ENCODE assay signal across 19 mouse cellular contexts in the genomic region with DNA sequence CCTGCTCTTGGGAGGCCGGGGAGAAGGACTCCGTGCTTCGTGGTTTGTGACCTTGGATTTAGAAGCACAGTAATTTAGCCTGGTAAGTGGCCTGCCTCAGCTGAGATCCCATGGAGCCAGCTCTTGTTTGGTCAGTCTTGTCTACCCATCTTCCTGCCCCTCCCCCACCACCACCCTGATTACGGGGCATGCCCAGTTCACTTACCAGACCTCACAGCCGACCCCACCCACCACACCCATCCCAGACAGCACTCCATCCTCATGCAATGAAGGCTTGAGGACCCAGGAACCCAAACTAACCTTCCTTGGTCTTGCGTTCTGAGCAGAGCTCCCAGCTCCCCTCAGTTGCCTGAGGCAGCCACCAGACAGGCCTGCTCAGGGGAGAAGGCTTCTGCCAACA. TPM values are rescaled to one million over a fixed set of nuclear protein-coding genes. Genes with fewer than 3 reads are reported as not detected.
A peak's percentile ranks its signal among the peaks of the same experiment; 100 is the strongest.
DNase-seq lines count a peak whose midpoint lies in the region; ATAC-seq and TF ChIP-seq lines count a peak whose summit lies in the region.
"Had no signal": no experiment of that assay in that cellular context is flagged by ENCODE, and none has a peak within 500 bp of the region (broad histone marks: within the 10 kb centered on the region; RNA-seq: fewer than 3 reads in every experiment).

No protein-coding gene starts in this region.

- peak overlapping the region; percentile 67 for H3K4me2 ChIP-seq in liver, embryonic 14.5 days (ENCODE audit: low read depth)
- H3K4me2 ChIP-seq: forebrain, embryonic 15.5 days; hindbrain, embryonic 12.5 days had no signal

- ATAC-seq in liver, embryonic 14.5 days (ENCODE audit: insufficient read depth), result peak; percentile 78
- ATAC-seq: forebrain, embryonic 15.5 days; intestine, embryonic 16.5 days; midbrain, embryonic 16.5 days had no signal

- WGBS in heart, embryonic 10.5 days, result 66% methylated on average over 6 of the region's 6 CpGs
- WGBS in liver, embryonic 14.5 days (ENCODE audit: insufficient replicate concordance), result 35% methylated on average over 6 of the region's 6 CpGs

- peak overlapping the region; percentile 62 for H3K9ac ChIP-seq in liver, embryonic 14.5 days (replicated peaks)
- H3K9ac ChIP-seq: forebrain, embryonic 15.5 days; hindbrain, embryonic 12.5 days had no signal

- no peaks in the 10 kb centered on the region for H3K27me3 ChIP-seq in heart, embryonic 10.5 days (ENCODE audit: insufficient read depth, poor library complexity, severe bottlenecking)
- no peaks in the 10 kb centered on the region for H3K27me3 ChIP-seq in liver, embryonic 14.5 days (ENCODE audit: control insufficient read depth, insufficient read depth, low read length)
- H3K27me3 ChIP-seq: forebrain, embryonic 15.5 days; hindbrain, embryonic 12.5 days had no signal

- peak overlapping the region; percentile 69 for H3K27ac ChIP-seq in heart, embryonic 10.5 days
- H3K27ac ChIP-seq in liver, embryonic 14.5 days, result peak overlapping the region; percentile 80
- H3K27ac ChIP-seq: forebrain, embryonic 15.5 days; hindbrain, embryonic 12.5 days; layer of hippocampus, adult 2 months had no signal

- no peak for DNase-seq in heart, embryonic 10.5 days (ENCODE audit: low spot score)
- no peak for DNase-seq in heart, adult 11 months
- DNase-seq in urinary bladder, adult 2 months (ENCODE audit: low spot score), result peak; percentile 14
- DNase-seq in urinary bladder, postnatal 10 days (ENCODE audit: low spot score), result no peak
- peak; percentile 62 to 74 (median 64) for DNase-seq in liver, embryonic 14.5 days (ENCODE audit: low read depth in 3 of 3, low spot score in 3 of 3)
- no peak for DNase-seq in thymus, postnatal 14 days
- DNase-seq in adrenal gland, adult 18-20 months (ENCODE audit: low spot score in 2 of 2), result no peak
- DNase-seq in adrenal gland, adult (ENCODE audit: inconsistent age in 2 of 2, low spot score in 1 of 2), result no peak
- DNase-seq: cerebellum, postnatal 14 days; right cerebral cortex, adult 18-20 months; thymus, postnatal 4 days had no signal

- TF ChIP-seq EP300 in liver, embryonic 14.5 days (IDR thresholded peaks at IDR 0.05; ENCODE audit: low read depth), result peak; percentile 54

- no peak overlapping the region for H3K4me3 ChIP-seq in heart, embryonic 10.5 days
- H3K4me3 ChIP-seq in liver, embryonic 14.5 days (ENCODE audit: insufficient read depth in 1 of 2, low read depth in 2 of 2, low read length in 2 of 2), result peak overlapping the region in 1 of 2 experiments; percentile 10; a peak in 1 of 4 replicates
- H3K4me3 ChIP-seq: forebrain, embryonic 15.5 days; hindbrain, embryonic 12.5 days; layer of hippocampus, adult 2 months had no signal

- H3K36me3 ChIP-seq in heart, embryonic 10.5 days, result no peaks in the 10 kb centered on the region
- H3K36me3 ChIP-seq in liver, embryonic 14.5 days (replicated peaks; ENCODE audit: control insufficient read depth, insufficient read depth, low read depth), result no peaks in the 10 kb centered on the region
- H3K36me3 ChIP-seq: forebrain, embryonic 15.5 days; hindbrain, embryonic 12.5 days had no signal

- TF ChIP-seq CTCF in liver, embryonic 14.5 days (IDR thresholded peaks at IDR 0.05; ENCODE audit: low read depth), result no peak

- H3K9me3 ChIP-seq in heart, embryonic 10.5 days, result no peaks in the 10 kb centered on the region
- H3K9me3 ChIP-seq in liver, embryonic 14.5 days (ENCODE audit: control insufficient read depth, low read length), result no peaks in the 10 kb centered on the region
- H3K9me3 ChIP-seq: forebrain, embryonic 15.5 days; hindbrain, embryonic 12.5 days had no signal

- peaks cover 48% of the 10 kb centered on the region for H3K4me1 ChIP-seq in heart, embryonic 10.5 days
- H3K4me1 ChIP-seq in liver, embryonic 14.5 days (replicated peaks; ENCODE audit: control insufficient read depth in 2 of 2, insufficient read depth in 2 of 2, low read length in 1 of 2), result peaks cover 37 to 48% of the 10 kb centered on the region in 2 experiments

RNA-seq across cellular contexts. Expression of gene Sftpb, which starts 31.3 kb away (rescaled TPM):
- polyA plus RNA-seq in heart, embryonic 10.5 days (2016; fragmentation: Nextera tagmentation; extraction: Ambion mirVana), result 0.12 and 0.30 TPM in 2 replicates
- polyA plus RNA-seq in urinary bladder, adult 2 months (2012; rRNA removed), result not detected in 2 replicates
- not detected in 2 replicates for polyA plus RNA-seq in liver, embryonic 14.5 days (2012; rRNA removed)
- not detected in 2 replicates for polyA plus RNA-seq in liver, embryonic 14.5 days (2014; fragmentation: Nextera tagmentation; extraction: Ambion mirVana)
- not detected for total RNA-seq in adrenal gland, adult 18-20 months (2021)
- total RNA-seq: granulocyte monocyte progenitor cell, adult 5-6 weeks; layer of hippocampus, adult 2 months; left cerebral cortex, postnatal 36 days; megakaryocyte-erythroid progenitor cell, adult 5-6 weeks had no signal
- polyA plus RNA-seq: hindbrain, embryonic 12.5 days had no signal

RNA-seq across cellular contexts. Expression of gene Atoh8, which starts 37.8 kb away (rescaled TPM):
- 10.9 and 15.7 TPM in 2 replicates for polyA plus RNA-seq in heart, embryonic 10.5 days (2016; fragmentation: Nextera tagmentation; extraction: Ambion mirVana)
- 20.2 and 24.1 TPM in 2 replicates for polyA plus RNA-seq in urinary bladder, adult 2 months (2012; rRNA removed)
- polyA plus RNA-seq in liver, embryonic 14.5 days (2012; rRNA removed), result 0.40 and 0.48 TPM in 2 replicates
- polyA plus RNA-seq in liver, embryonic 14.5 days (2014; fragmentation: Nextera tagmentation; extraction: Ambion mirVana), result 0.29 and 0.53 TPM in 2 replicates
- total RNA-seq in adrenal gland, adult 18-20 months (2021), result 1 to 10 TPM; 2.9 to 3.7 TPM
- total RNA-seq: granulocyte monocyte progenitor cell, adult 5-6 weeks; megakaryocyte-erythroid progenitor cell, adult 5-6 weeks had no signal

Comparison
In these comparisons a context has a peak if more than half of its experiments do, and no peak if none do; other contexts are left out.
1. DNase-seq: peak in urinary bladder, adult 2 months (single experiment) and liver, embryonic 14.5 days (3 of 3); none in heart, embryonic 10.5 days (single experiment), heart, adult 11 months (single experiment), urinary bladder, postnatal 10 days (single experiment), thymus, postnatal 14 days (single experiment), adrenal gland, adult 18-20 months (0 of 2) and adrenal gland, adult (0 of 2).